Mouse (Mus musculus): ENCODE data around the gene Olfr1008.
"Not testable (repeated sequence)": the region's sequence is repeated elsewhere in the genome, so short reads cannot be mapped to it uniquely, and the experiment has no call there.

Olfr1008 gene

GRCm38 (mm10) chr2:85689131-85689530 is at the start of gene Olfr1008:
Olfr1008 (plus strand) TSS chr2:85689431.
- no peak for DNase-seq (ENCODE audit: low read depth)

DNA sequence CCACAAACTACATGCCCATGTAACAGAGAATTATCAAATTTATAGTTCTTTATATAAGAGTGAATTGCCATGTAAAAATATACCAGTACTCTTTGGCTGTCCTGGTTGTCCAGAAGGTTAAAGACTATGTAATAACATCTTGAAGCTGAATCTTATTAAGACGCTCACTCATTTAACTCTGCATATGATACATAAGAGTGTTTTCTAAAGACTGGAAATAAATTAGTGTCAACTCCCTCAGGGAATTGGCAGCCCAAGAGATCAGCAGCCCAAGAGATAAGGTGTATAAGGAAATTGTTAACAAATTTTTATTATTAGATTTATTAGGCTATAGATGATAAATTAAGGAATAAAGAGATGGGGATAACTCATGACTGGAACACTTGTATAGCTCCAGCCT is 38.6 kb upstream of the Olfr1008 start, which contains the start of gene Olfr1002:
Gene Olfr1002 (minus strand): TSS at position 101 of the 400 bp plus-strand sequence.
- DNase-seq (ENCODE audit: low read depth), result no peak

DNA sequence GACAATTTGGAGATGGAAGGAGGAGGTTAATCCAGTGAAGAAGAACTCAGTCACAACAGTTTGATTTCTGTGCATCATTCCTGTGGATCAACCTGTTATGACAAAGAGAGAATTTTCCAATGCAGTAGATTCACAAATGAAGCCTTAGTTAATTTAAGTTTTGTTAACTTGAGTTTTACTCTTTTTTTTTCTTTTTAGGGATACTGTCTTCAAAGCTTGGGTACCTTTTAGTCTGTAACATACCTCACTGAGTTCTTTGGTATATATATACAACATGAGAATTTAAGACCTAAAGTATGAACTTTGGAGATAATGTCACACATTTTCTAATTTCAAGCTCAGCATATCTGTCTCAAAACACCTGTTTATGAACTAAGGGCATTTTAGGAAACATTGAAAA is 24.9 kb upstream of the Olfr1008 start, which contains the start of gene Olfr154:
Gene Olfr154 (minus strand): TSS at position 101 of the 400 bp plus-strand sequence.
- DNase-seq (ENCODE audit: low read depth), result not testable (repeated sequence)

DNA sequence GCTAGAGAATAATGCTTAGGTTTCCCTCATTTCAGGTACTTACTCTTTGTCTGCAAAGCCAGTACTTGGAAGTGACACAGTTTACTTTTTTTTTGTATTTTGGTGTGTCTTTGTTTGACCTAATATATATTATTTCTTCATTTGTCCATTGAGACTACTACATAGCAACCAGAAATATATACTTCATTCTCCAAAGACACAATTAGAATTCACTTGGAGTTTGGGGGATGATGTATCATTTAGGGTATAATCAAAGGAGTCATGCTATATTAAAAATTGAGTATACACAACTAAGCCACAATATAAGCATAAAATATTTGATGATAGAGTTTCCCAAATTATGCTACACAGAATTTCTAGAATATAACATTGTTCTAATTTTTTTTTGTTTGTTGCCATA is 10.6 kb upstream of the Olfr1008 start, which contains the start of gene Olfr1006:
Gene Olfr1006 (minus strand): TSS at position 101 of the 400 bp plus-strand sequence.
- no peak for DNase-seq (ENCODE audit: low read depth)

DNA sequence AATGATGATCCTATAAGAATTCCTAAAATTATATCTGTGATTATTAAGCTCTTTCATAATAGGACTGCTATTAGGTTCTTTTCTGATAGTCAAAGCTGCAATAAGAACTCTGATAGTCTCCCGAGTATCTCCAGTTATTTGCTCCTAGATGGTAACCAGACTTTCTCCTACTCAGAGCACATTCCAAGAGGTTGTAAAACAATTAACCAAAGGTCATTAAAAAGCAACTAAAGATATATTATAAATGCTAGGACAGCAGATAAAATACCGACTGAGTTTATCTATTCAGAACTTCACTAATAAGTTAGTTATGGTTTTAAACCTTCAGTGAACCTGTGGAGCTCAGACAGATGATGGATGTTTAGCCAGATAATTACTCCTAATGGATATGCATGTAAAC is 21.4 kb downstream of the Olfr1008 start:
- not testable (repeated sequence) for DNase-seq (ENCODE audit: low read depth)

DNA sequence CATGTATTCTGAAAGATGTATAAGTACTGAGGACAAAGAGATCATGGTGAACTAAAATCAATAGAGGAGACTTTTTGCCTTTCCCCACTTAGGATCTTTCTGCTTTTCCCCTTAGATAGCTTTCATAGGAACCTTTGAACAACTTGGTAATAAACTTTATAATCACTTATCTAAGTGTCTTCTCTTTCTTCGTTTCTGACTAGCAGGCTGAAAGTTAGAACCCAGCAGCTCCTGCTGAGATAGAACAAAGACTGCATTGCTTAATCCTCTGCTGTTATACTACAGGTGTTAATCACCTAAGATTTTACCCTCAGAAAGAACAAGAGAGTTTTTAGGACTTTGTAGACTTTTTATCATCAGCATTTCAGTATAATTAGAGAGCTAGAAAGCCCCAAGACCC is 21.9 kb downstream of the Olfr1008 start:
- no peak for DNase-seq (ENCODE audit: low read depth)

DNA sequence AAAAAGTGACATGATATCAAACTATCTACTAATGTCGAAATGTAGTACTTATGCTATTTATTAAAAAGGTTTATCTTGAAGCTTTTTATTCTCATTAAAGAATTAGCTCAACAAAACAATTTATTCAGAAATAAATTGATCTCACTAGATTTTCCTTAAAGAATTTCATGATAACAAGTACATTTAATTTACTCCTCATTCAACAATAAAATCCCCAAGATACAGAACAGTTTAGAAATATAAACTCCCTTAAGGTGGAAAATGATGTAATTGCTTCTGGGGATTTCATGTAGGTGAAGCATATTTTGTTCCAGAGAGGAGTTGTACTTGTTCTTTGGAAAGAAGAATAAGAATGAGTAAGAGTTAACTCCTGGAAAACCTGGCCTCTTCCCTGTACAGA is 25.9 kb downstream of the Olfr1008 start, which contains the start of gene Olfr1009:
Gene Olfr1009 (plus strand): TSS at position 301 of the 400 bp plus-strand sequence.
- DNase-seq (ENCODE audit: low read depth), result no peak

GRCm38 (mm10) chr2:85725793-85726192 is 36.6 kb downstream of the Olfr1008 start:
- DNase-seq (ENCODE audit: low read depth), result no peak
